Mouse (Mus musculus) forebrain, embryonic 16.5 days (tissue): ENCODE measurements around the gene Krt4. TPM values are rescaled to one million over a fixed set of nuclear protein-coding genes. Genes with fewer than 3 reads are reported as not detected.

Source experiments
- microRNA-seq: library from miRNA; unstranded; fragments of <30 nt; microRNA quantifications from one replicate; pipeline ENCODE4, GENCODE M21; 2017
- polyA plus RNA-seq: library from polyadenylated mRNA; unstranded; fragments of >200 nt; fragmentation: Nextera tagmentation; extraction: Ambion mirVana; gene quantifications from 2 replicates; pipeline ENCODE4 v1.2.1, GENCODE M21; 2015

The Krt4 gene
- polyA plus RNA-seq, 1 experiment from 2014 or later = not detected

Small RNAs within 50 kb of the gene (microRNA-seq; reads per million reads assigned to microRNA genes)
- not detected for gene Gm44356

Other genes with a start within 250 kb of the Krt4 start
- gene Krt6b, start 244.4 kb downstream of the Krt4 start, polyA plus RNA-seq = not detected in 2 replicates
- 0.53 TPM in 1 of 2 replicates, not detected in the other for gene Krt6a, start 230.4 kb downstream of the Krt4 start, polyA plus RNA-seq
- gene Krt5, start 211.8 kb downstream of the Krt4 start, polyA plus RNA-seq = 0.73 TPM in 1 of 2 replicates, not detected in the other
- gene Krt71, start 181.6 kb downstream of the Krt4 start, polyA plus RNA-seq = not detected in 2 replicates
- not detected in 2 replicates for gene Krt72, start 138.3 kb downstream of the Krt4 start, polyA plus RNA-seq
- 0.41 and 0.80 TPM in 2 replicates for gene Krt73, start 122.4 kb downstream of the Krt4 start, polyA plus RNA-seq
- 0.08 TPM in 1 of 2 replicates, not detected in the other for gene Krt2, start 106.6 kb downstream of the Krt4 start, polyA plus RNA-seq
- 8.2 and 10.8 TPM in 2 replicates for gene Krt1, start 73.9 kb downstream of the Krt4 start, polyA plus RNA-seq
- gene Krt77, start 55.0 kb downstream of the Krt4 start, polyA plus RNA-seq = 0.49 and 0.94 TPM in 2 replicates
- not detected in 2 replicates for gene Krt76, start 31.8 kb downstream of the Krt4 start, polyA plus RNA-seq
- 0.15 and 0.38 TPM in 2 replicates for gene Krt79, start 15.6 kb upstream of the Krt4 start, polyA plus RNA-seq
- gene Krt78, start 29.6 kb upstream of the Krt4 start, polyA plus RNA-seq = not detected in 2 replicates
- gene Krt8, start 79.7 kb upstream of the Krt4 start, polyA plus RNA-seq = 2.4 and 3.7 TPM in 2 replicates
- 4.4 TPM in 2 replicates for gene Krt18, start 103.4 kb upstream of the Krt4 start, polyA plus RNA-seq
- gene Eif4b, start 149.0 kb upstream of the Krt4 start, polyA plus RNA-seq = 109 and 117 TPM in 2 replicates
- gene Tns2, start 175.7 kb upstream of the Krt4 start, polyA plus RNA-seq = 6.9 and 7.7 TPM in 2 replicates
- 48.2 and 56.4 TPM in 2 replicates for gene Spryd3, start 211.5 kb upstream of the Krt4 start, polyA plus RNA-seq
- 2.2 and 2.4 TPM in 2 replicates for gene Igfbp6, start 219.6 kb upstream of the Krt4 start, polyA plus RNA-seq
- not detected in 2 replicates for gene Soat2, start 225.8 kb upstream of the Krt4 start, polyA plus RNA-seq